Mouse (Mus musculus) limb, embryonic 11.5 days (tissue): Measurements from ENCODE around the gene Sbno2. TPM values are rescaled to one million over a fixed set of nuclear protein-coding genes. Genes with fewer than 3 reads are reported as not detected.

Experiments used
- ATAC-seq: fragments of 200-750 bp; cut with Nextera tagmentation; 2 replicates; pipeline ENCODE4 v1.8.0; 2017; ENCODE audit warnings: low read depth; ENCODE audit not compliant: insufficient number of reproducible peaks, low FRiP score, low TSS enrichment
- DNase-seq: peaks from one replicate; pipeline ENCODE4 v3.0.0-alpha.2; 2015; ENCODE audit warnings: low spot score
- H3K27ac ChIP-seq: fragments of 300-500 bp; sonication (generic); replicated peaks from 2 replicates; pipeline ENCODE4 v1.5.1; 2014; ENCODE audit warnings: low read depth, mild to moderate bottlenecking, low read length
- H3K27me3 ChIP-seq: fragments of 300-500 bp; sonication (generic); 2 replicates; pipeline ENCODE4 v1.6.1; 2014; ENCODE audit warnings: mild to moderate bottlenecking, low read length, mixed read lengths; ENCODE audit not compliant: control insufficient read depth, insufficient read depth
- H3K36me3 ChIP-seq: fragments of 300-500 bp; sonication (generic); 2 replicates; pipeline ENCODE4 v1.6.1; 2014; ENCODE audit warnings: mild to moderate bottlenecking, low read length, moderate library complexity, mixed read lengths; ENCODE audit not compliant: control insufficient read depth, insufficient read depth
- H3K4me1 ChIP-seq: fragments of 300-500 bp; sonication (generic); 2 replicates; pipeline ENCODE4 v1.6.1; 2014; ENCODE audit warnings: low read length, mixed read lengths; ENCODE audit not compliant: control insufficient read depth, insufficient read depth
- H3K4me2 ChIP-seq: fragments of 300-500 bp; sonication (generic); 2 replicates; pipeline ENCODE4 v1.6.1; 2014; ENCODE audit warnings: low read depth, mild to moderate bottlenecking, moderate library complexity; ENCODE audit not compliant: severe bottlenecking
- H3K4me3 ChIP-seq: fragments of 300-500 bp; sonication (generic); 2 replicates; pipeline ENCODE4 v1.5.1; 2014; ENCODE audit warnings: low read depth, low read length
- H3K9ac ChIP-seq: fragments of 300-500 bp; sonication (generic); 2 replicates; pipeline ENCODE4 v1.6.1; 2014; ENCODE audit warnings: mild to moderate bottlenecking, low read length
- H3K9me3 ChIP-seq: fragments of 300-500 bp; sonication (generic); 2 replicates; pipeline ENCODE4 v1.6.1; 2016; ENCODE audit warnings: low read length; ENCODE audit not compliant: control insufficient read depth
- WGBS: fragments of 180-500 bp; shearing (Covaris S2); extraction: QIAGEN DNeasy Blood & Tissue Kit; methylation state at CpG from one replicate; pipeline ENCODE4 v1.1.7; 2014; 5-methylcytosine and 5-hydroxymethylcytosine counted together
- polyA plus RNA-seq: library from polyadenylated mRNA; unstranded; fragments of >200 nt; fragmentation: Nextera tagmentation; extraction: Ambion mirVana; gene quantifications from 2 replicates; pipeline ENCODE4 v1.2.1, GENCODE M21; 2014

The Sbno2 gene
- polyA plus RNA-seq, 1 experiment from 2014 or later: 8.1 TPM

GRCm38 (mm10) chr10:80022806-80023205 lies 82.6 kb downstream of the Sbno2 start:
- Histone ChIP-seq H3K36me3 (peaks cover 4% of the 10 kb centered on the region; the same call in 1 of the 2 replicates), H3K9ac (no peak overlapping the region)
- 94% methylated on average over 8 of the region's 8 CpGs for WGBS

GRCm38 (mm10) chr10:80022164-80022563 lies 83.2 kb downstream of the Sbno2 start:
- Histone ChIP-seq H3K27me3 (no peaks in the 10 kb centered on the region), H3K4me1 (peaks cover 10% of the 10 kb centered on the region), H3K9me3 (no peaks in the 10 kb centered on the region), H3K9ac (no peak overlapping the region), H3K4me3 (no peak overlapping the region), H3K27ac (no peak overlapping the region), H3K4me2 (no peak overlapping the region), H3K36me3 (peaks cover 4% of the 10 kb centered on the region; the same call in 1 of the 2 replicates)
- DNase-seq (no peak), ATAC-seq (no peak)
- WGBS: 93% methylated on average over 12 of the region's 12 CpGs

More at GRCm38 (mm10) chr10:80022806-80023205, 82.6 kb downstream of the Sbno2 start:
- Histone ChIP-seq H3K27me3 (no peaks in the 10 kb centered on the region), H3K9me3 (no peaks in the 10 kb centered on the region), H3K4me1 (peaks cover 10% of the 10 kb centered on the region), H3K4me2 (no peak overlapping the region), H3K27ac (no peak overlapping the region), H3K4me3 (no peak overlapping the region)
- no peak for DNase-seq
- ATAC-seq: no peak

DNA sequence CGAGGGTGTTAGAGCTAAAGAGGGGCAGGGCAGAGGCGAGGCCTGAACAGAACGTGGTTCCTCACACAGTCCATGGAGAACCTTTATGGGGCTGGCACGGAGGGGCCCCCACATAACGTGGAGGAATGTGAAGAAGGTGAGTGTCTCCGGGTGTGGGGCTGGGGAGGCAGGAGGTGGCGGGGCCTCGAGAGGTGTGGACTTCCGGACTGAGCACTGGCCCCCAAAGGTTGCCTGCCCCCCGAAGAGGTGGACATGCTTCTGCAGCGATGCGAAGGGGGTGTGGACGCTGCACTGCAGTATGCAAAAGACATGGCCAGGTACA lies 84.1 kb downstream of the Sbno2 start:
- H3K36me3 ChIP-seq: peaks cover 4% of the 10 kb centered on the region; the same call in 1 of the 2 replicates
- ATAC-seq: no peak
- no peaks in the 10 kb centered on the region for H3K9me3 ChIP-seq
- no peak overlapping the region for H3K4me2 ChIP-seq
- DNase-seq: no peak
- H3K27me3 ChIP-seq: peaks cover 1% of the 10 kb centered on the region; the same call in 1 of the 2 replicates
- no peak overlapping the region for H3K27ac ChIP-seq
- H3K4me3 ChIP-seq: no peak overlapping the region
- WGBS: 88% methylated on average over 13 of the region's 13 CpGs
- H3K9ac ChIP-seq: no peak overlapping the region
- H3K4me1 ChIP-seq: peaks cover 10% of the 10 kb centered on the region

DNA sequence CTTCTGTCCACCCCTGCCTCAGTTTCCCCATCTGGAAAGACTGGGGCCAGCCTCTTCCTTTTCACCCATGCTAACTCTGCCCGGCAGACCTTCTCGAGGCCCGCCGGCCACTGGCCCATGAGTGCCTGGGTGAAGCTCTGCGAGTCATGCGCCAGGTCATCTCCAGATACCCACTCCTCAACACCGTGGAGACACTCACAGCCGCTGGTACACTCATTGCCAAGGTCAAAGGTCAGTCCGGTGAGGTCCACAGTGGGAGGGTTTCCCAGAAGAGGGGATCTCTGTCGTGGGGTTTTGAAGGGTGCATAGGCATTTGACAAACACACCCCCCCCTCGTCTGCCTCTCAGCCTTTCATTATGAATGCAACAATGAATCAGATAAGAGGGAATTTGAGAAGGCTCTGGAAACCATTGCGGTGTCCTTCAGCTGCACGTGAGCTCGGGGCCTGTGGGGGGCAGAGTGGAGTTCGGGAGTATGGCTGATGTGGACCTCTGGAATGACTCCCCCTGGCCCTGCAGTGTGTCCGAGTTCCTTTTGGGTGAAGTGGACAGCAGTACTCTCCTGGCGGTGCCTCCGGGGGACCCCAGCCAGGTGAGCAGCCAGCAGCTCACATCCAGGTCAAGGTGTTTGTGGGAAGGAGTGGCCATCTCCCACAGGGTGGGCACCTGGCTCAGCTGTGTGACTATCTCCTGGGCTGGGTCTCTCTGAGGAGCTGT lies 84.6 kb downstream of the Sbno2 start:
- peak overlapping the region; percentile 60; the same call in 1 of the 2 replicates for H3K4me2 ChIP-seq
- H3K27ac ChIP-seq: no peak overlapping the region
- no peak overlapping the region for H3K4me3 ChIP-seq
- 84% methylated on average over 18 of the region's 18 CpGs for WGBS
- peaks cover 10% of the 10 kb centered on the region for H3K4me1 ChIP-seq
- H3K9ac ChIP-seq: no peak overlapping the region
- peaks cover 4% of the 10 kb centered on the region; the same call in 1 of the 2 replicates for H3K36me3 ChIP-seq
- DNase-seq: no peak
- peaks cover 7% of the 10 kb centered on the region; the same call in 1 of the 2 replicates for H3K27me3 ChIP-seq
- no peak for ATAC-seq
- H3K9me3 ChIP-seq: no peaks in the 10 kb centered on the region

DNA sequence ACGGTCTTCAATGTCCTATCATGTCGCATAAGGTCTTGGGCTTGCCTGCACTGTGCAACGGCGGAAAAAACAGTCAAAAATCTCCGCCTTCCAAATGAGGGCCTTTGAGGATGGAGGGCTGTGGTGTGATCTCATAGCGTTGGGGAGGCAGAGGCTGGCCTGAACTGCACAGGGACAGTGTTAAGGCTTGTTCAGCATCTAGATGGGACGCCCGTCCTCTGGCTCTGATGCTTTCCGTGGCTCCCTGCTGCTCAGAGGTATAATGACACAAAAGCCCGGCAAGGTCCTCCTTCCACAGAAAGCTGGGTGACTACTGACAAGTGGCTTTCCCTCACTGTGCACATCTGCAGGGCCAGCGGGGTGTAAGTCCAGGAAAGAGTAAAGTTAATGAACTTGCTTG lies 85.2 kb downstream of the Sbno2 start:
- Histone ChIP-seq H3K9me3 (no peaks in the 10 kb centered on the region), H3K36me3 (peaks cover 4% of the 10 kb centered on the region; the same call in 1 of the 2 replicates), H3K27me3 (peaks cover 10% of the 10 kb centered on the region), H3K4me1 (peaks cover 10% of the 10 kb centered on the region), H3K9ac (peak overlapping the region; percentile 76), H3K27ac (no peak overlapping the region), H3K4me2 (peak overlapping the region; percentile 60), H3K4me3 (peak overlapping the region; percentile 32)
- DNase-seq (no peak), ATAC-seq (no peak)
- 23% methylated on average over 11 of the region's 11 CpGs for WGBS

- DNase-seq (peak; percentile 75), ATAC-seq (peak; percentile 58)
- H3K36me3 ChIP-seq: peaks cover 4% of the 10 kb centered on the region; the same call in 1 of the 2 replicates
- peak overlapping the region; percentile 32 for H3K4me3 ChIP-seq
- H3K9ac ChIP-seq: peak overlapping the region; percentile 76
- H3K4me2 ChIP-seq: peak overlapping the region; percentile 60
- no peaks in the 10 kb centered on the region for H3K9me3 ChIP-seq
- H3K27ac ChIP-seq: 0 out of 2 replicates have a peak overlapping the region, but pooled peaks have one; percentile 45
- peaks cover 10% of the 10 kb centered on the region for H3K4me1 ChIP-seq
- 2% methylated on average over 20 of the region's 20 CpGs for WGBS
- peaks cover 16% of the 10 kb centered on the region for H3K27me3 ChIP-seq
Observed at GRCm38 (mm10) chr10:80019471-80020131, 85.8 kb downstream of the Sbno2 start.

GRCm38 (mm10) chr10:80018739-80019297 lies 86.6 kb downstream of the Sbno2 start:
- Histone ChIP-seq H3K9ac (0 out of 2 replicates have a peak overlapping the region, but pooled peaks have one; percentile 12), H3K36me3 (peaks cover 4% of the 10 kb centered on the region; the same call in 1 of the 2 replicates), H3K27ac (no peak overlapping the region), H3K4me1 (peaks cover 10% of the 10 kb centered on the region), H3K4me2 (peak overlapping the region; percentile 60; the same call in 1 of the 2 replicates), H3K27me3 (peaks cover 24% of the 10 kb centered on the region), H3K9me3 (no peaks in the 10 kb centered on the region), H3K4me3 (no peak overlapping the region)
- peak; percentile 36; the same call in 1 of the 2 replicates for ATAC-seq
- DNase-seq: peak; percentile 42
- 5% methylated on average over 14 of the region's 15 CpGs for WGBS

- peaks cover 10% of the 10 kb centered on the region for H3K4me1 ChIP-seq
- H3K36me3 ChIP-seq: peaks cover 4% of the 10 kb centered on the region; the same call in 1 of the 2 replicates
- no peak overlapping the region for H3K27ac ChIP-seq
- H3K27me3 ChIP-seq: peaks cover 35% of the 10 kb centered on the region
- no peaks in the 10 kb centered on the region for H3K9me3 ChIP-seq
- H3K9ac ChIP-seq: no peak overlapping the region
- ATAC-seq (no peak), DNase-seq (no peak)
- WGBS: 77% methylated on average over 14 of the region's 14 CpGs
- no peak overlapping the region for H3K4me2 ChIP-seq
- no peak overlapping the region for H3K4me3 ChIP-seq
Observed at GRCm38 (mm10) chr10:80017771-80018170, 87.6 kb downstream of the Sbno2 start.
